Mouse (Mus musculus) liver, adult (tissue): ENCODE results near the gene Orai1.

ENCODE experiments used
- GATA4 ChIP-seq: IDR thresholded peaks from 2 replicates; pipeline ENCODE4 v1.6.1; 2014; ENCODE audit warnings: mild to moderate bottlenecking, low read length; ENCODE audit not compliant: insufficient replicate concordance

Gene Orai1

GRCm38 (mm10) chr5:123014753-123015701, at the start of gene Orai1:
Gene Orai1, plus strand, starts transcription at chr5:123015074.
- no peak for TF ChIP-seq GATA4

DNA sequence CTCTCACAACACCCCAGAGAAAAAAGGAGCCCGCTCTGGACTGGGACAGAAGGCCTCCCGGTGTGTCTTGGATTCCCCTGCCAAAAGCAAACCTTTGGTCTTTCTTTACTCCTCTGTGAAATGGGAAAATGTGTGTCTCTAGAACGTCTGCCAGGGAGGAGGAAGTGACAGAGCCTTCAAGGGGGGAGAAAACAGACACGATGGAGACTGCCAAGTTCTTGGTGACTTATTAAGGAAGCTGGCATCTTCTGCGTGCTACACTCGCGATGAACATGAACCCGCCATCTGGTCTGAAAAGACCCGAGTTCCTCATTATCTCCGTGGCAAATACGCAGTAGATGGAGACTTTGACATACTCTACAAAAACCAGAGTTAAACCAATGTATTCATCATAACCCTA, 49.4 kb upstream of the Orai1 start:
- TF ChIP-seq GATA4: no peak

DNA sequence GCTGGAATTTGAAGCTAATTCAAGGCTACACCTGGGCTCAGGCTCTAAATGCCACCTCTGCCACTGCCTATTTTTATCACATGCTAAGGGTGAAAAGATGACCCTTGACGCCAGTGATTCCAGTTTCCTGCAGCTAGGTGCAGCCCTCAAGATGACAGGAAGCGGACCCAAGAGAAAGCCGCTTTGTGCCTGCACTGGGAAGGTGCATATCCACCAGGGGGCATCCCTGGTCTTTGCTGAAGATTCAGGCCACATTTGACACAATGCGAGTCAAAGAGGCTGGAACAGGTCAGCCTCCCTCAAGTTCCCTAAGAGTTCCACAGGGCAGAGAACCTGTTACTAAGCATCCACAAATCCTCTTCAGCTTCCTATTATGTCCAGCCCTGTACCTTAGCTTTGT, 46.6 kb upstream of the Orai1 start:
- TF ChIP-seq GATA4: no peak

GRCm38 (mm10) chr5:122970056-122970455, 44.8 kb upstream of the Orai1 start:
- no peak for TF ChIP-seq GATA4

- no peak for TF ChIP-seq GATA4
These were observed 43.4 kb upstream of the Orai1 start for GRCm38 (mm10) chr5:122971438-122971837.

- no peak for TF ChIP-seq GATA4
These were observed 42.8 kb upstream of the Orai1 start for GRCm38 (mm10) chr5:122972116-122972515.

- TF ChIP-seq GATA4: no peak
These were observed 35.9 kb upstream of the Orai1 start for GRCm38 (mm10) chr5:122978970-122979369.

- no peak for TF ChIP-seq GATA4
These were observed 30.4 kb upstream of the Orai1 start for GRCm38 (mm10) chr5:122984483-122984882.

DNA sequence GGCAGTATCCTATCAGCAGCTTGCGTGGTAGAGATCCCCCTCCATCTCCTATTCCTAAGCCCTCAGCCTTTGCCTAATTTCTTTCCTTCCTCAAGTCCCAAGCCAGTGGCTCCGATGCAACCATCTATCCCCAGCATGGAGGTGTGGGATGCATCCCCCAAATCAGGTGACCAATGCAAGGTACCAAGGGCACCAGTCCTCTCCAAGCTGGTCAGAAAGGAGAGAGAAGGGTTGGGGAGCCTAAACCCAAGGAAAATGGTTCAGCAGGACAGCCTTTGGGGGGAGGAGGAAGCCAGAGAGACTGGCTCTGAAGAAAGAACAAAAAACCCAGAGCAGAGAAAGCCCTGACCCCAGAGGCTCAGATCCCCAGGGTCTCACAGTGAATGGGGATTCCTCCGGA, 29.6 kb upstream of the Orai1 start:
- no peak for TF ChIP-seq GATA4

- no peak for TF ChIP-seq GATA4
These were observed 28.8 kb upstream of the Orai1 start for GRCm38 (mm10) chr5:122986091-122986493.

DNA sequence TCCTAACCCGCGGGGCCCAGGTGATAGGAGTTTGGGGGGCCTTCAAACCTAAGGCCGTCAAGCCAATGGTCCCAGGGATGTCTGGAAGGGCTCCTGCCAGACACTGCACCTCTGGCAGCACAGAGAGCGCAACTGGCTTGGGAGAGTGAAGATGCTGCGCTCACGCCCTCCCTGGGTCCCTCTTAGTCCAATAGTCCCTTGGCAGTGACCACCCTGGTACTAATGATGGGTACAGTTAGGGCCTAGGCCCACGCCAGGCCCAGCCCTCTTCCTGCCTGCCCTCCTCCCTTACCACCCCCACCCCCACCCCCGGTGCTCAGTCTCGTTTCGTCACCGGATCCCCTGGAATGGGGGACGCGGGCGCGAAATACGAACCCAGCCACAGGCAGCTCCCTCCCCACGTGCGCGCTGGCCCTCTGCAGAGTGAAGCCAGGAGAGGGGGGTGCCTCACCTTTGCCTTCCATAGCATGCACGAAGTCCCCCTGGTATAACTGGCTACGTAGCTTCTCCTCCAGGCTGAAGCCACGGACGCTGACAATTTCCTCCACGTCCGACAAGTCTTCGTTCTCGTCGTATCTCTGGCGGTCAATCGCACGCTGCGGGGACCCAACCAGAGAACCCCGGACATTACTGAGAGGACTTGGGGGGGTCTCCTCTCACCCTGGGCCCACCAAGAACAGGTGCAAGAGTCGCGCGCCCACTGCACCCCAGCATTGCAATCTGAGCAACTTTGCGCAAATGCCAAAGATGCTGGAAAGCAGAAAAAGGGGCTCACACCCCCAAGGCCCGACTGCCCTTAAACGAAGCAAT, 27.5 kb upstream of the Orai1 start:
- TF ChIP-seq GATA4: no peak

DNA sequence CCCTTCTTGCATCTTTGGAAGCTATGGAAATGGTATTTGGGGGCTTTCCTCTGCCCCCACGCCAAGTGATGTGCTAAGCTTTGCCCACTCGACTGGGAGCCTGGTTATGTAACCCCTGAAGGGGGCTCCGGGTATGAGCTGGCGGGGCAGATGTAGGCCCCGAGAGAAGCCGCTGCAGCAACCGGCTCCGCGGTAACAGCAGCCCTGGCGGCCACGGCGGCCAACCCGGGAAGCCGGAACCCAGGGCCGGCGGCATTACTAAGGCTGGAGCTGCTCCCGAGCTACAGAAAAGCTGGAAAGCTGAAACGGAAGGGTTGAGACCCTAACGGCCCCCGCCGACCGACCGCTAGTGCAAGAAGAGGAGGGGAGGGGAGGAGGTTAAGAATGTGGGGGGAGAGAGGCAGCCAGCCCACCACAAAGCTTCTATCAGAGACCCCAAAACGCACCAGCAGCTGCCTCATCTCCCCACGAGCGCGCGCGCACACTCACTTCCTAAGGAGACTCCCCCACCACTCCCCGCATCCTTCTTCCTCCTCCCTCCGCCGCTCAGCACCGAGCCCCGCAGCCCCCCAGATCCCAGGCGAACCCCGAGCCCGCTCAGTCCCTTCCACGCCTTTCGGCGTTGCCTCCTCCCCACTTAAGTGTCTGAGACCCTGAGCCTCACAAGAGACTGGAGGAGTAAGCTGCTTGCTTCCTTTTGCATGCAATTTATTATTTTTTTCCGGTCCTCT, 26.7 kb upstream of the Orai1 start:
- no peak for TF ChIP-seq GATA4

- TF ChIP-seq GATA4: no peak
These were observed 25.8 kb upstream of the Orai1 start for GRCm38 (mm10) chr5:122989001-122989525.

- TF ChIP-seq GATA4: no peak
These were observed 25.1 kb upstream of the Orai1 start, which contains the start of gene Kdm2b for GRCm38 (mm10) chr5:122989551-122990330. Gene Kdm2b, minus strand, starts transcription at chr5:122989823.

GRCm38 (mm10) chr5:122990411-122991160, 24.3 kb upstream of the Orai1 start:
- no peak for TF ChIP-seq GATA4
